24 mouse cellular contexts compared by ENCODE assay signal in genomic region chr1:36432999-36433398, GRCm38 (mm10).
"Had no signal": no experiment of that assay in that cellular context is flagged by ENCODE, and none has a peak within 500 bp of the region (broad histone marks: within the 10 kb centered on the region; RNA-seq: fewer than 3 reads in every experiment).

No protein-coding gene starts in this region.

- H3K4me2 ChIP-seq: heart, embryonic 12.5 days; hindbrain, embryonic 12.5 days; hindbrain, embryonic 14.5 days; intestine, embryonic 15.5 days; kidney, embryonic 15.5 days; limb, embryonic 13.5 days; limb, embryonic 15.5 days; liver, embryonic 12.5 days had no signal

- H3K4me3 ChIP-seq: gastrocnemius, adult 2 months; heart, embryonic 10.5 days; heart, embryonic 12.5 days; hindbrain, embryonic 10.5 days; hindbrain, embryonic 12.5 days; intestine, embryonic 15.5 days; kidney, embryonic 15.5 days; layer of hippocampus, adult 2 months; left cerebral cortex, adult 2 months; limb, embryonic 13.5 days; limb, embryonic 15.5 days; liver, embryonic 12.5 days had no signal

- H3K9ac ChIP-seq: heart, embryonic 12.5 days; hindbrain, embryonic 12.5 days; hindbrain, embryonic 14.5 days; intestine, embryonic 15.5 days; kidney, embryonic 15.5 days; limb, embryonic 13.5 days; limb, embryonic 15.5 days; liver, embryonic 12.5 days had no signal

- H3K4me1 ChIP-seq: heart, embryonic 10.5 days; hindbrain, embryonic 10.5 days; hindbrain, embryonic 12.5 days; intestine, embryonic 15.5 days; kidney, embryonic 15.5 days; limb, embryonic 13.5 days; limb, embryonic 15.5 days; liver, embryonic 12.5 days had no signal

- DNase-seq: gastrocnemius, adult 2 months; gastrocnemius, postnatal 10 days; gastrocnemius, postnatal 25 days; heart, adult 18-20 months; heart, postnatal 10 days; heart, postnatal 4 days; kidney, adult 18-20 months; kidney, postnatal 14 days had no signal

- H3K27ac ChIP-seq: gastrocnemius, adult 2 months; heart, embryonic 10.5 days; hindbrain, embryonic 10.5 days; hindbrain, embryonic 12.5 days; hindbrain, embryonic 14.5 days; intestine, embryonic 15.5 days; kidney, embryonic 15.5 days; kidney, postnatal 0 days; layer of hippocampus, adult 2 months; left cerebral cortex, adult 2 months; limb, embryonic 13.5 days; limb, embryonic 15.5 days; liver, embryonic 12.5 days had no signal

- H3K27me3 ChIP-seq: heart, embryonic 12.5 days; hindbrain, embryonic 12.5 days; intestine, embryonic 15.5 days; kidney, embryonic 15.5 days; limb, embryonic 13.5 days; limb, embryonic 15.5 days; liver, embryonic 12.5 days had no signal

- H3K9me3 ChIP-seq: heart, embryonic 10.5 days; heart, embryonic 12.5 days; hindbrain, embryonic 10.5 days; hindbrain, embryonic 12.5 days; intestine, embryonic 15.5 days; kidney, embryonic 15.5 days; limb, embryonic 13.5 days; limb, embryonic 15.5 days; liver, embryonic 12.5 days had no signal

- ATAC-seq: hindbrain, embryonic 16.5 days; inflammation-experienced regulatory T-cells, adult 6 months; intestine, embryonic 15.5 days; intestine, postnatal 0 days; liver, embryonic 12.5 days had no signal
